Mouse (Mus musculus): ENCODE data around the gene Serpine1. TPM values are rescaled to one million over a fixed set of nuclear protein-coding genes. Genes with fewer than 3 reads are reported as not detected.
A peak's percentile ranks its signal among the peaks of the same experiment; 100 is the strongest.

Gene Serpine1
- total RNA-seq, 2 experiments from 2014 or later, result not detected

DNA sequence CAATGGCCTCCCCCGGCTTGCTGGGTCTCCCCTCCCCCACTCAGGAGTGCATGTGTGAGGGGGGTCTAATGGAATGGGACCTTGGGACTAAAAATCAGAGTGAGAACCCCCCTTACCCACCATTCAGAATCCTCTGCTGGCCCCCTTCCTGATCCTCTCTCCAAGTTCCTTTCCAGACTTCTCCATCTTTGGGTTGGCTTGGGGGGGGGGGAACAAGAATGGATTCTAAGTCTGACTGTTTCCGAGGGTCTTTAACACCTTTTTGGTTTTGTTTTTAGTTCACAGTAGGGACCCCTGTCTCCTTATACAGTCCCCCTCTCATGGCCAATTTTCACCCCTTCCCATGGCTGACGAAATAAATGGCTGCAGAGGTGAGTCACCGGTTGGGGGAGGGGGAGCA lies 46.0 kb downstream of the Serpine1 start, which contains the start of gene Vgf:
Vgf (plus strand) TSS at position 301 of the 400 bp plus-strand sequence.
- no peak for ATAC-seq (ENCODE audit: poor library complexity, severe bottlenecking)

DNA sequence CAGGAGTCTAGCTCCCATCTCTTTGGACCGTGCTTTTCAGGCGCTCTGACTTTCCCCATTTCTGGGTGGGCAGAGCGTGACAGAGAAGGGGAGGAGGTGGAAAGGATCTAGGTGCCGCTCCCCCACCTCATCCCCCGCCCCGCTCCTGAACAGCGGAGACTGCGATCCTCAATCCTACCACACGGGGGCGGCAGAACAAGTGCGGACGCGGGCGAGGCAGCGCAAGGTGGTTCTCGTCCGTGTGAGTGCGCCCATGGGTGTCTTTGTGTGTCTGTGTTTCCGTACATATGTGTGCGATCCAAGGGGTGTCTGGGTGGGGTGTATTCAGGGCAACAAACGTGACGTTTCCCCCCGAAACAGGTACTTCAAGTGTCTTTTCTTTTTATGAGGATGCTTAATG lies 46.9 kb downstream of the Serpine1 start:
- peak; percentile 85 for ATAC-seq (ENCODE audit: poor library complexity, severe bottlenecking)

DNA sequence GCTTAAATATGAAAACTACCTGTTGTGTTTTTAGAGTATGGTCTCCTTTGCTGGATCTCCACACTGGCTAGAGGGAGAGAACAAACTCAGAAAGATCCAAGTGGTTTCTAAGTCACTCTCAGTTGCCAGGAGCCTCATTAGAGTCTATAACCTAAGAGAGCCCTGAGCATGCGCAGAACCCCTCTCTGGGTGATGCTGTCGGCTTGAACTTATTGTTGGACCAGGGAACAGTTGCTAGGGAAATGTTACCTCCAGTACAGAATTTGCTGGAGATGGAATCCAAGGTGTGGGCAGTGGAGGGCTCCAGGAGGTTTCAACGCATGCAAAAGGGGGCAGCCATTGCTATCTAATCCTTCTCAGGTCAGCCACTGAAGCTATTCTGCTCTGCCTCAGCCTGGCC lies 47.8 kb downstream of the Serpine1 start:
- ATAC-seq (ENCODE audit: poor library complexity, severe bottlenecking), result no peak

DNA sequence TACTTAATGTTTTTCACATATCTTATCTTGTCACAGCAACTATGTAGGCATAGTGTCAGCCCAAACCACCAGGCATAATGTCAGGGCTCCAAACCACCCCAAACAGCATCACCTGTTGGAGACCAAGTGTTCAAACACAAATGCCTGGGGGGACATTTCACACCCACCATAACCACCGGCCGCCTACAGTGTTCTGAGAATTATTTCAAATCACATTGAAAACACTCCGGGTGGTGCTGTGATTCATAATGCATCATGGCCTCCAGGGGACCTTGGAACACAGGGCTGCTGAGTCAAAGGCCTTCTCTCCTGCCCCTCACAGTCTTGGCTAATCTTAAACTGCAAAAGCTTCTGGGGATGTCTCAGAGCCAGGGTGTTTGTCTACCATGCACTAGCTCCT lies 56.2 kb downstream of the Serpine1 start:
- no peak for ATAC-seq (ENCODE audit: poor library complexity, severe bottlenecking)

DNA sequence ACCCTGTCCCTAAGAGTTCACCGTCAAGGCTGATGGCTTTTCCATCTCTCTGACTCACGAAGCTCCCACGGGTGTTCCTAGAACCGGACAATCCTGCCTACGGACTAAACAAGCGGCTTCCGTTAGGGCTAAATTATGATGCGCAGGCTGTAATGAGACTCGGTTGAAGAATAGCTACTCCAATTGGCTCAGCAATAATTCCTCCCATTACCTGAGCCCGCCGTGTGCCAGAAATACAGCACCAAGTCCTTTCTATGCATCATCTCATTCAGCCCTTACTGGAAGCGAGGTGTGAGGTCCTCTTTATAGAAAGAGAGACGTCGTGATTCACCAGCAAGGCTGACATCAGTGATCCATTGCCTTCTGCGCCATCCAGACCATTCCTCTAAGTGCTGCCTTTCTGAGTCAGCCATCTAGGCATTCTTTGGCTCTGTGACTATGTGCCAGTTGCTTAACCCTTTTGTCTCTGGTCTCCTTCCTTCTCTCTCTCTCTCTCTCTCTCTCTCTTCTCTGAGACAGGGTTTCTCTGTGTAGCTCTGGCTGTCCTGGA lies 59.6 kb downstream of the Serpine1 start:
- ATAC-seq (ENCODE audit: poor library complexity, severe bottlenecking), result no peak

Other genes starting within 250 kb of the Serpine1 start
- gene Col26a1, start 189.1 kb downstream of the Serpine1 start, total RNA-seq (2015), result not detected in 2 replicates
- not detected in 2 replicates for gene Col26a1, start 189.1 kb downstream of the Serpine1 start, total RNA-seq (2017)
- 9.4 and 12.7 TPM in 2 replicates for gene Ift22, start 164.1 kb downstream of the Serpine1 start, total RNA-seq (2015)
- gene Ift22, start 164.1 kb downstream of the Serpine1 start, total RNA-seq (2017), result 2.0 and 3.7 TPM in 2 replicates
- gene Fis1, start 119.0 kb downstream of the Serpine1 start, total RNA-seq (2015), result 288 and 310 TPM in 2 replicates
- gene Fis1, start 119.0 kb downstream of the Serpine1 start, total RNA-seq (2017), result 117 and 147 TPM in 2 replicates
- 13.3 and 15.8 TPM in 2 replicates for gene Cldn15, start 105.7 kb downstream of the Serpine1 start, total RNA-seq (2015)
- 7.1 and 15.9 TPM in 2 replicates for gene Cldn15, start 105.7 kb downstream of the Serpine1 start, total RNA-seq (2017)
- 73.2 and 74.8 TPM in 2 replicates for gene Plod3, start 85.2 kb downstream of the Serpine1 start, total RNA-seq (2015)
- 159 and 176 TPM in 2 replicates for gene Plod3, start 85.2 kb downstream of the Serpine1 start, total RNA-seq (2017)
- 106 and 133 TPM in 2 replicates for gene Znhit1, start 84.2 kb downstream of the Serpine1 start, total RNA-seq (2015)
- gene Znhit1, start 84.2 kb downstream of the Serpine1 start, total RNA-seq (2017), result 57.7 and 67.9 TPM in 2 replicates
- gene Vgf, start 45.9 kb downstream of the Serpine1 start, total RNA-seq (2015), result not detected in 2 replicates
- not detected in 2 replicates for gene Vgf, start 45.9 kb downstream of the Serpine1 start, total RNA-seq (2017)
- 19.1 and 19.6 TPM in 2 replicates for gene Ap1s1, start 26.1 kb downstream of the Serpine1 start, total RNA-seq (2015)
- 43.3 and 47.2 TPM in 2 replicates for gene Ap1s1, start 26.1 kb downstream of the Serpine1 start, total RNA-seq (2017)
- gene Trim56, start 43.9 kb upstream of the Serpine1 start, total RNA-seq (2015), result 12.4 and 13.5 TPM in 2 replicates
- gene Trim56, start 43.9 kb upstream of the Serpine1 start, total RNA-seq (2017), result 28.7 and 32.4 TPM in 2 replicates
- gene Muc3, start 77.1 kb upstream of the Serpine1 start, total RNA-seq (2015), result not detected in 2 replicates
- gene Muc3, start 77.1 kb upstream of the Serpine1 start, total RNA-seq (2017), result not detected in 2 replicates
- 0.87 and 1.4 TPM in 2 replicates for gene Muc3a, start 140.1 kb upstream of the Serpine1 start, total RNA-seq (2015)
- gene Muc3a, start 140.1 kb upstream of the Serpine1 start, total RNA-seq (2017), result 0.08 and 0.29 TPM in 2 replicates
- 0.09 and 0.50 TPM in 2 replicates for gene Ache, start 215.3 kb upstream of the Serpine1 start, total RNA-seq (2015)
- 0.07 and 0.08 TPM in 2 replicates for gene Ache, start 215.3 kb upstream of the Serpine1 start, total RNA-seq (2017)
- gene Ufsp1, start 222.4 kb upstream of the Serpine1 start, total RNA-seq (2015), result 0.18 and 1.4 TPM in 2 replicates
- 0.24 and 0.59 TPM in 2 replicates for gene Ufsp1, start 222.4 kb upstream of the Serpine1 start, total RNA-seq (2017)
- gene Srrt, start 235.4 kb upstream of the Serpine1 start, total RNA-seq (2015), result 71.9 and 97.1 TPM in 2 replicates
- gene Srrt, start 235.4 kb upstream of the Serpine1 start, total RNA-seq (2017), result 158 and 222 TPM in 2 replicates
- gene Trip6, start 242.1 kb upstream of the Serpine1 start, total RNA-seq (2015), result 4.1 and 4.2 TPM in 2 replicates
- gene Trip6, start 242.1 kb upstream of the Serpine1 start, total RNA-seq (2017), result 2.1 and 2.9 TPM in 2 replicates

Data from megakaryocyte, adult 5-6 weeks (primary cell).